9 mouse cellular contexts compared by ENCODE assay signal in the genomic region with DNA sequence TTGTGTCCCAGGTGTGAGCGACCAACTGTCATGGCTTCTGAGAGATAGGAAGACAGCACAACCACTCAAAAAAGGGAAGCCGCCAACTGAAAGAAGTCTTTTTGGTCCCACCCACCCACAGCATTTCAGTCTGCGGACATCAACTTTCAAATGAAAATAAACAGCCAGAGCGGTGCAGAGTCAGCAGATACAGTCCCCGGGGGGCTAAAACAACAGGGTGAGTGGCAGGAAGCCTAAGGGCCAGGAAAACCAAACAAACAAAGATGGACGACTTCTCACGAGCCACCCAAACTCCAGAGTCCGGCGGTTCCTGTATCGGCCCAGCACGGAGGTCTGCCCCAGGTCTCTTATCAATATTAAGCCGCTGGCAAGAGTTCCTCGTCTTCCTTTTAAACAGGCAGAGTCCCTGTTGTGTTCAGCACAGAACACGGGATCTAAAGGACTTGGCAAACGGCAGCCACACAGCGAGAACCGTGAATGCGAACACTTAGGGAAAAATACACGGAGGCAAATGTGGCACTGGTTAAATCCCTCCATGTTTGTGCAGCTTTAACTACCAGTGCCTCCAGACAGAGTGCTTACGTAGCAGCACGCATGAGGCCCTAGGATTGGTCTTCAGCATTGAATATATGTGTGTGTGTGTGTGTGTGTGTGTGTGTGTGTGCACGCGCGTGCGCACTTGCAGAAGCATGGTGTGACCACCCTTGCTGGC. TPM values are rescaled to one million over a fixed set of nuclear protein-coding genes. Genes with fewer than 3 reads are reported as not detected.
DNase-seq lines count a peak whose midpoint lies in the region; ATAC-seq lines count a peak whose summit lies in the region.
"Had no signal": no experiment of that assay in that cellular context is flagged by ENCODE, and none has a peak within 500 bp of the region (broad histone marks: within the 10 kb centered on the region; RNA-seq: fewer than 3 reads in every experiment).

No protein-coding gene starts in this region.

- no peaks in the 10 kb centered on the region for H3K27me3 ChIP-seq in heart, embryonic 14.5 days (ENCODE audit: control insufficient read depth, insufficient read depth, low read length)
- H3K27me3 ChIP-seq in neural tube, embryonic 13.5 days, result no peaks in the 10 kb centered on the region
- H3K27me3 ChIP-seq in midbrain, embryonic 15.5 days (replicated peaks), result no peaks in the 10 kb centered on the region
- H3K27me3 ChIP-seq: Patski had no signal

- no peak for ATAC-seq in heart, embryonic 14.5 days (ENCODE audit: insufficient number of reproducible peaks, insufficient read depth, low FRiP score, low read depth)
- no peak for ATAC-seq in neural tube, embryonic 13.5 days (ENCODE audit: low read depth)
- ATAC-seq in midbrain, embryonic 15.5 days (replicated peaks), result no peak
- no peak for ATAC-seq in granulocyte monocyte progenitor cell, adult 5-6 weeks (replicated peaks; ENCODE audit: poor library complexity, severe bottlenecking)
- ATAC-seq: Patski had no signal

- DNase-seq in ovary, postnatal 36 days (ENCODE audit: low spot score), result peak; percentile 25
- DNase-seq in ovary, postnatal 10 days (ENCODE audit: low spot score), result no peak
- peak; percentile 37 to 59 for DNase-seq in kidney, postnatal 4 days
- DNase-seq in cerebellum, postnatal 36 days, result no peak

- WGBS in heart, embryonic 14.5 days, result 33% methylated on average over 25 of the region's 25 CpGs
- whole genome bisulfite sequencing in neural tube, embryonic 13.5 days, result 79% methylated on average over 25 of the region's 25 CpGs
- 80% methylated on average over 25 of the region's 25 CpGs for WGBS in midbrain, embryonic 15.5 days

- peak overlapping the region; percentile 54 for H3K9ac ChIP-seq in heart, embryonic 14.5 days (ENCODE audit: low read length)
- H3K9ac ChIP-seq in neural tube, embryonic 13.5 days, result no peak overlapping the region
- H3K9ac ChIP-seq in midbrain, embryonic 15.5 days, result no peak overlapping the region

- peak overlapping the region in 1 of 2 experiments; percentile 33; a peak in 1 of 4 replicates for H3K27ac ChIP-seq in heart, embryonic 14.5 days (replicated peaks in 1 of 2; ENCODE audit: control insufficient read depth in 1 of 2, insufficient read depth in 1 of 2, low read depth in 2 of 2, low read length in 2 of 2)
- H3K27ac ChIP-seq in neural tube, embryonic 13.5 days (replicated peaks), result no peak overlapping the region
- H3K27ac ChIP-seq in midbrain, embryonic 15.5 days, result no peak overlapping the region

- no peaks in the 10 kb centered on the region for H3K36me3 ChIP-seq in heart, embryonic 14.5 days (ENCODE audit: control insufficient read depth, insufficient read depth, low read length)
- H3K36me3 ChIP-seq in neural tube, embryonic 13.5 days, result no peaks in the 10 kb centered on the region
- H3K36me3 ChIP-seq in midbrain, embryonic 15.5 days (replicated peaks), result no peaks in the 10 kb centered on the region

- H3K4me2 ChIP-seq in heart, embryonic 14.5 days (ENCODE audit: low read length), result peak overlapping the region; percentile 69
- H3K4me2 ChIP-seq in neural tube, embryonic 13.5 days, result peak overlapping the region; percentile 11; the same call in 1 of the 2 replicates
- H3K4me2 ChIP-seq in midbrain, embryonic 15.5 days, result no peak overlapping the region

- H3K4me3 ChIP-seq in heart, embryonic 14.5 days (ENCODE audit: control insufficient read depth in 1 of 2, insufficient read depth in 1 of 2, low read depth in 1 of 2, low read length in 2 of 2), result peak overlapping the region; percentile 17 to 31
- H3K4me3 ChIP-seq in neural tube, embryonic 13.5 days, result no peak overlapping the region
- H3K4me3 ChIP-seq in midbrain, embryonic 15.5 days, result no peak overlapping the region

- peaks cover 19 to 21% of the 10 kb centered on the region in 2 experiments for H3K4me1 ChIP-seq in heart, embryonic 14.5 days (ENCODE audit: control insufficient read depth in 2 of 2, insufficient read depth in 2 of 2, low read length in 2 of 2)
- H3K4me1 ChIP-seq in neural tube, embryonic 13.5 days (replicated peaks), result peaks cover 19% of the 10 kb centered on the region
- H3K4me1 ChIP-seq in midbrain, embryonic 15.5 days, result peaks cover 5% of the 10 kb centered on the region; the same call in 1 of the 2 replicates

- H3K9me3 ChIP-seq in heart, embryonic 14.5 days (ENCODE audit: control insufficient read depth, low read length), result peaks cover 4% of the 10 kb centered on the region; the same call in 1 of the 2 replicates
- H3K9me3 ChIP-seq in neural tube, embryonic 13.5 days, result no peaks in the 10 kb centered on the region
- H3K9me3 ChIP-seq in midbrain, embryonic 15.5 days, result no peaks in the 10 kb centered on the region

RNA-seq across cellular contexts. Expression of gene Cryl1, which starts 53.4 kb away (rescaled TPM):
- 14.6 and 17.3 TPM in 2 replicates for polyA plus RNA-seq in heart, embryonic 14.5 days (2014; fragmentation: Nextera tagmentation; extraction: Ambion mirVana)
- polyA plus RNA-seq in neural tube, embryonic 13.5 days (2015; fragmentation: Nextera tagmentation; extraction: Ambion mirVana), result 8.4 and 10.8 TPM in 2 replicates
- polyA plus RNA-seq in midbrain, embryonic 15.5 days (2015; fragmentation: Nextera tagmentation; extraction: Ambion mirVana), result 9.2 and 13.4 TPM in 2 replicates
- total RNA-seq in granulocyte monocyte progenitor cell, adult 5-6 weeks (2014; fragmentation: Nextera tagmentation), result 15.3 and 28.5 TPM in 2 replicates
- total RNA-seq in granulocyte monocyte progenitor cell, adult 5-6 weeks (2017), result 10.4 and 26.5 TPM in 2 replicates

Comparison
In these comparisons a context has a peak if more than half of its experiments do, and no peak if none do; other contexts are left out.
1. DNase-seq: peak in ovary, postnatal 36 days (single experiment) and kidney, postnatal 4 days (2 of 2); none in ovary, postnatal 10 days (single experiment) and cerebellum, postnatal 36 days (0 of 2).
2. H3K4me3 ChIP-seq: peak in heart, embryonic 14.5 days (2 of 2); none in neural tube, embryonic 13.5 days (single experiment) and midbrain, embryonic 15.5 days (single experiment).